Mouse (Mus musculus) MEL (cell line): ENCODE measurements around the gene H2-Ke6.

Source experiments
- CHD2 ChIP-seq: IDR thresholded peaks from 2 replicates; pipeline ENCODE4 v1.6.1; 2011; ENCODE audit warnings: low read length, improper control_type of control experiment
- CTCF ChIP-seq, 3 experiments: IDR thresholded peaks in 2 of 3; conservative IDR thresholded peaks in 1 of 3; 2 replicates each; pipeline ENCODE4 v1.5.1; 2011 to 2012; ENCODE audit warnings: low read length in 3 of 3, low read depth in 2 of 3, mild to moderate bottlenecking in 2 of 3, improper control_type of control experiment in 1 of 3, inconsistent platforms in 1 of 3, mixed read lengths in 1 of 3, moderate library complexity in 1 of 3; ENCODE audit not compliant: control insufficient read depth in 1 of 3, insufficient read depth in 1 of 3, poor library complexity in 1 of 3, severe bottlenecking in 1 of 3
- E2F4 ChIP-seq: IDR thresholded peaks from 2 replicates; pipeline ENCODE4 v1.6.1; 2011; ENCODE audit warnings: low read depth, low read length, improper control_type of control experiment, borderline replicate concordance
- ELF1 ChIP-seq: IDR thresholded peaks from 2 replicates; pipeline ENCODE4 v1.6.1; 2014; ENCODE audit warnings: low read depth, mild to moderate bottlenecking, inconsistent platforms, low read length, improper control_type of control experiment, moderate library complexity
- JUND ChIP-seq: IDR thresholded peaks from 2 replicates; pipeline ENCODE4 v1.6.1; 2011; ENCODE audit warnings: low read depth, mild to moderate bottlenecking, improper control_type of control experiment, low read length
- MEF2A ChIP-seq: IDR thresholded peaks from 2 replicates; pipeline ENCODE4 v1.6.1; 2014; ENCODE audit warnings: low read depth, mild to moderate bottlenecking, inconsistent platforms, low read length, improper control_type of control experiment; ENCODE audit not compliant: poor library complexity, insufficient replicate concordance, severe bottlenecking; ENCODE audit errors: extremely low read depth
- MYC ChIP-seq: IDR thresholded peaks from 2 replicates; pipeline ENCODE4 v1.6.1; 2011; ENCODE audit warnings: low read depth, mild to moderate bottlenecking, low read length, improper control_type of control experiment, moderate library complexity
- POLR2A ChIP-seq, 2 experiments: IDR thresholded peaks; 2 replicates each; pipeline ENCODE4 v1.6.1; 2011 to 2012; ENCODE audit warnings: low read length in 2 of 2, mild to moderate bottlenecking in 2 of 2, control low read depth in 1 of 2, improper control_type of control experiment in 1 of 2, low read depth in 1 of 2, moderate library complexity in 1 of 2; ENCODE audit not compliant: control insufficient read depth in 1 of 2, insufficient read depth in 1 of 2, poor library complexity in 1 of 2
- POLR2AphosphoS5 ChIP-seq: IDR thresholded peaks from 2 replicates; pipeline ENCODE4 v1.6.1; 2012; ENCODE audit warnings: low read depth, borderline replicate concordance, mild to moderate bottlenecking, inconsistent platforms, low read length, moderate library complexity, mixed read lengths
- TBP ChIP-seq: IDR thresholded peaks from 2 replicates; pipeline ENCODE4 v1.8.0; 2011; ENCODE audit warnings: low read depth, low read length, improper control_type of control experiment
- ZKSCAN1 ChIP-seq: IDR thresholded peaks from 2 replicates; pipeline ENCODE4 v1.6.1; 2012; ENCODE audit warnings: low read depth, mild to moderate bottlenecking, inconsistent platforms, low read length, improper control_type of control experiment, moderate library complexity

GRCm38 (mm10) chr17:34013436-34013835, 14.4 kb downstream of the H2-Ke6 start:
- no peak for TF ChIP-seq ZKSCAN1
- TF ChIP-seq CTCF (IDR thresholded peaks at IDR 0.05 in 2 of 3, conservative IDR thresholded peaks at IDR 0.05 in 1 of 3; ENCODE audit: control insufficient read depth in 1 of 3, insufficient read depth in 1 of 3, low read depth in 2 of 3, low read length in 3 of 3, poor library complexity in 1 of 3, severe bottlenecking in 1 of 3): no peak
- no peak for TF ChIP-seq POLR2A (IDR thresholded peaks at IDR 0.05; ENCODE audit: control insufficient read depth in 1 of 2, insufficient read depth in 1 of 2, low read depth in 1 of 2, low read length in 2 of 2, poor library complexity in 1 of 2)
- TF ChIP-seq POLR2AphosphoS5: no peak
- no peak for TF ChIP-seq CHD2
- TF ChIP-seq ELF1: no peak
- TF ChIP-seq TBP: no peak
- TF ChIP-seq MYC: no peak
- no peak for TF ChIP-seq MEF2A
- TF ChIP-seq JUND: no peak
- TF ChIP-seq E2F4: no peak
